Mouse (Mus musculus) liver, embryonic 16.5 days (tissue): ENCODE measurements around the gene Nr1d2. TPM values are rescaled to one million over a fixed set of nuclear protein-coding genes. Genes with fewer than 3 reads are reported as not detected.
A peak's percentile ranks its signal among the peaks of the same experiment; 100 is the strongest.
"Not testable (repeated sequence)": the region's sequence is repeated elsewhere in the genome, so short reads cannot be mapped to it uniquely, and the experiment has no call there.

Source experiments
- ATAC-seq: fragments of 200-750 bp; cut with Nextera tagmentation; 2 replicates; pipeline ENCODE4 v1.8.0; 2017; ENCODE audit warnings: low read depth, mild to moderate bottlenecking, moderate number of reproducible peaks, moderate library complexity
- H3K27ac ChIP-seq: fragments of 300-500 bp; sonication (generic); 2 replicates; pipeline ENCODE4 v1.5.1; 2014; ENCODE audit warnings: mild to moderate bottlenecking, low read length
- H3K27me3 ChIP-seq: fragments of 300-500 bp; sonication (generic); 2 replicates; pipeline ENCODE4 v1.6.1; 2014; ENCODE audit warnings: low read depth, low read length, mixed read lengths; ENCODE audit not compliant: control insufficient read depth, insufficient read depth
- H3K36me3 ChIP-seq: fragments of 300-500 bp; sonication (generic); 2 replicates; pipeline ENCODE4 v1.6.1; 2014; ENCODE audit warnings: mild to moderate bottlenecking; ENCODE audit not compliant: control insufficient read depth, insufficient read depth
- H3K4me1 ChIP-seq: fragments of 300-500 bp; sonication (generic); 2 replicates; pipeline ENCODE4 v1.6.1; 2014; ENCODE audit warnings: low read depth, low read length, mixed read lengths; ENCODE audit not compliant: control insufficient read depth
- H3K4me2 ChIP-seq: fragments of 300-500 bp; sonication (generic); 2 replicates; pipeline ENCODE4 v1.6.1; 2014; ENCODE audit warnings: low read depth, low read length, mixed read lengths
- H3K4me3 ChIP-seq: fragments of 300-500 bp; sonication (generic); 2 replicates; pipeline ENCODE4 v1.5.1; 2014; ENCODE audit warnings: low read depth, mild to moderate bottlenecking, low read length
- H3K9ac ChIP-seq: fragments of 300-500 bp; sonication (generic); 2 replicates; pipeline ENCODE4 v1.6.1; 2014; ENCODE audit warnings: low read depth, low read length
- H3K9me3 ChIP-seq: fragments of 300-500 bp; sonication (generic); replicated peaks from 2 replicates; pipeline ENCODE4 v1.6.1; 2016; ENCODE audit warnings: low read length; ENCODE audit not compliant: control insufficient read depth
- WGBS: fragments of 180-500 bp; shearing (Covaris S2); extraction: QIAGEN DNeasy Blood & Tissue Kit; methylation state at CpG from one replicate; pipeline ENCODE4 v1.1.7; 2014; ENCODE audit not compliant: insufficient replicate concordance; 5-methylcytosine and 5-hydroxymethylcytosine counted together
- polyA plus RNA-seq: library from polyadenylated mRNA; unstranded; fragments of >200 nt; fragmentation: Nextera tagmentation; extraction: Ambion mirVana; gene quantifications from 2 replicates; pipeline ENCODE4 v1.2.1, GENCODE M21; 2015

Nr1d2 gene
- polyA plus RNA-seq, 1 experiment from 2014 or later = 1.7 TPM

DNA sequence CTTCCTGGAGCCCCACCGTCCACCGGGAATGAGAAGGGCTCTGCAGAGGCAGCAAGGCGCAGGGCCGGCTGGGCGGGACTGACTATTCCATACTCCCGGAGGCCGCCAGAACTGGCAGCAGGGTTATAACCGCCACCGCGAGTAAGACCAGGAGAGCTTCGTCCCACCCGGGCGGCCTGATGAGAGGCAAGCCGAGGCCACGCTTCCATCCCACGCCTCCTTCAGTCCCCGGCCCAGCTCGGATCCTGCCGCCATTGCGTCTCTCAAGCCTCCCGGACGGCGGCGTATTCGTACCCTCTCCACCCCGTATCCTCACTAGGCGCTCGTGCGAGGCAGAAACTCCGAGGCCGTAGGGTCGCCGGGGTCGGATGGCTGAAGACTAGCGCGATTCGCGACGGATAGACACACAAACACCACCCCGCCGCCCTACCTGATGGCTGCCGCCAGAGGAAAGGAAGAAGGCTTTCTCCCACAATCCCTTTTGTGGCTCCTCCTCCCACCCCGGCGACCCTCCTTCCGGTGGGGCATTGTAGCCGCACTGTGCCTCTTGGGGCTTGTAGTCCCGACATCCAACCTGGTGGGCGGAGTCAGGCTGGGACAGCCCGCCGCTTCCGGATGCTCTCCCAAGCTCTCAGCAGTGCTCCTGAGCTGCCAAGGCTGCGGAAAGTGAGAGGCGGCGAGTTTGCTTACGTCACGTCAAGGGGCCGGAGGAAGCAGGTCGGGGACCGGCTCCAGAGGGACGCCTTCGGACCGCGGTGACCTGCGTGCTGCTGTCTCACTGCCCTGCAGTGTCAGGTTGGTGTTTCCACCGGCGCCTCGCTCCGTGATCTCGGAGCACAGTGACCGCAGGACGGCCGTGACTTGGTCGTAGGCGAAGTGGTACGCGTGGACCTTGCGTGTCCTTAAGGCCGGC, 31.9 kb upstream of the Nr1d2 start, which contains the start of the genes Nkiras1 and Rpl15:
Gene Nkiras1, plus strand, starts transcription at position 608 of the 913 bp plus-strand sequence.
Gene Rpl15, minus strand, starts transcription at position 863 of the 913 bp plus-strand sequence.
- Histone ChIP-seq H3K27me3 (no peaks in the 10 kb centered on the region), H3K4me3 (peak within 1 kb of the TSS; percentile 90), H3K4me1 (peaks cover 9% of the 10 kb centered on the region), H3K36me3 (peaks cover 17% of the 10 kb centered on the region), H3K4me2 (peak within 1 kb of the TSS; percentile 81), H3K9me3 (no peaks in the 10 kb centered on the region), H3K27ac (peak within 1 kb of the TSS; percentile 88), H3K9ac (peak within 1 kb of the TSS; percentile 89)
- peak; percentile 99 for ATAC-seq
- under 1% methylated on average over 77 of the region's 78 CpGs for WGBS

- ATAC-seq, H3K4me1 ChIP-seq, H3K27me3 ChIP-seq, H3K9me3 ChIP-seq: not testable (repeated sequence)
- Histone ChIP-seq H3K9ac (peak overlapping the region; percentile 89), H3K27ac (peak overlapping the region; percentile 77), H3K4me2 (peak overlapping the region; percentile 81), H3K4me3 (peak overlapping the region; percentile 90), H3K36me3 (peaks cover 17% of the 10 kb centered on the region)
- under 1% methylated on average over 21 of the region's 24 CpGs for WGBS
These were observed 31.1 kb upstream of the Nr1d2 start for GRCm38 (mm10) chr14:18269947-18270528.

- Histone ChIP-seq H3K9me3 (no peaks in the 10 kb centered on the region), H3K36me3 (peaks cover 13% of the 10 kb centered on the region), H3K4me2 (no peak overlapping the region), H3K27ac (no peak overlapping the region), H3K27me3 (no peaks in the 10 kb centered on the region), H3K4me3 (no peak overlapping the region), H3K9ac (no peak overlapping the region), H3K4me1 (no peaks in the 10 kb centered on the region)
- no peak for ATAC-seq
- 50% methylated on average over 4 of the region's 4 CpGs for WGBS
These were observed 24.5 kb upstream of the Nr1d2 start for GRCm38 (mm10) chr14:18263427-18263826.

GRCm38 (mm10) chr14:18261203-18261602, 22.3 kb upstream of the Nr1d2 start:
- WGBS = 70% methylated on average over 3 of the region's 3 CpGs
- no peak for ATAC-seq
- no peaks in the 10 kb centered on the region for H3K36me3 ChIP-seq

GRCm38 (mm10) chr14:18242638-18243130, 3.8 kb upstream of the Nr1d2 start:
- 74% methylated on average over 21 of the region's 21 CpGs for WGBS
- Histone ChIP-seq H3K27me3 (no peaks in the 10 kb centered on the region; the same call in 1 of the 2 replicates), H3K27ac (no peak overlapping the region), H3K9ac (no peak overlapping the region), H3K4me2 (no peak overlapping the region), H3K4me3 (no peak overlapping the region), H3K4me1 (peaks cover 7% of the 10 kb centered on the region), H3K9me3 (no peaks in the 10 kb centered on the region), H3K36me3 (no peaks in the 10 kb centered on the region)
- ATAC-seq = no peak

More at GRCm38 (mm10) chr14:18261203-18261602, 22.3 kb upstream of the Nr1d2 start:
- no peak overlapping the region for H3K9ac ChIP-seq
- no peak overlapping the region for H3K4me3 ChIP-seq
- H3K4me2 ChIP-seq = no peak overlapping the region
- no peaks in the 10 kb centered on the region for H3K4me1 ChIP-seq
- no peaks in the 10 kb centered on the region for H3K9me3 ChIP-seq
- H3K27ac ChIP-seq = no peak overlapping the region
- H3K27me3 ChIP-seq = no peaks in the 10 kb centered on the region

DNA sequence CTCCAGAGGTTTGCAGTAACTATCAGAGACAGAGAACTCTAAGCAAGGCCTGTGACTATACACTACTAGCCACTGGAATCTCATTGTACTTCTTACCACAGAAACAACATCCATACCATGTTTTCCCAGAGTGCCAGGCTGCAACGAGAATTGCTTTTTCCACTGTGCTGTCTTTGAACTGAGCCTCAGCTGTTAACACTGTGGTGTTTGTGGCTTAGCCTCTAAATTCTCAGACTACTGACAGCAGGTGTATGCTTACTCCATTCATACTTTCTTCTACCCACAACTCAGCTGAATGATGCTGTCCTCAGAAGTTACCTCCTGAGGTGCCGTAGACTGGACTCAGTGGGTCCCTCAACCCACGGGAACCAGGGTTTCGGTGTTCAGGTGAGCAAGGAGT, 2.9 kb upstream of the Nr1d2 start:
- WGBS = 76% methylated on average over 4 of the region's 4 CpGs
- H3K36me3 ChIP-seq = no peaks in the 10 kb centered on the region
- H3K9ac ChIP-seq = no peak overlapping the region
- no peaks in the 10 kb centered on the region for H3K9me3 ChIP-seq
- ATAC-seq = no peak
- no peaks in the 10 kb centered on the region; the same call in 1 of the 2 replicates for H3K27me3 ChIP-seq
- H3K27ac ChIP-seq = no peak overlapping the region
- H3K4me3 ChIP-seq = no peak overlapping the region
- H3K4me1 ChIP-seq = peaks cover 7% of the 10 kb centered on the region
- no peak overlapping the region for H3K4me2 ChIP-seq

DNA sequence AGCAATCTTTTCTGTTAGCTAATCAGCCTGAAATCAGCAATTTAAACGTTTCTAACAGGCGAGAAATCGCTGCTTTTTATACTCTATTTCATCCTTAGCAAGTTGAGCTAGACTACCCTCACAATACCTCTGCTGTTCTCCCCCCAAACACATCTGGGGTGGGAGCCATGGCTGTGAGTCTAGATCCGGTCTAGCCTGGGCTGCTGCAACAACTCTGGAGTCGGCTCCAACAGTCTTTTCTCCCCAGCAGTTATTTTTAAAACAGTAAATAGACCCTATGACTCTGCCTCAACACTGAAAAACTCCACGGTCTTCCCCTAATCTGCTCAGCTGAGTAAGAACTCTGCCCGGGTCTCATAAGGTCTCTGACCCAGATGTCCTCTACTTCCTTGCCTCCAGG, 1.2 kb upstream of the Nr1d2 start:
- no peak for ATAC-seq
- no peaks in the 10 kb centered on the region for H3K9me3 ChIP-seq
- no peaks in the 10 kb centered on the region for H3K36me3 ChIP-seq
- WGBS = 61% methylated on average over 7 of the region's 7 CpGs
- H3K4me2 ChIP-seq = no peak overlapping the region
- peaks cover 7% of the 10 kb centered on the region for H3K4me1 ChIP-seq
- no peak overlapping the region for H3K9ac ChIP-seq
- H3K27me3 ChIP-seq = no peaks in the 10 kb centered on the region; the same call in 1 of the 2 replicates
- H3K27ac ChIP-seq = no peak overlapping the region
- no peak overlapping the region for H3K4me3 ChIP-seq

GRCm38 (mm10) chr14:18238131-18238749, 687 bp downstream of the Nr1d2 start:
- Histone ChIP-seq H3K4me1 (peaks cover 10% of the 10 kb centered on the region), H3K9ac (peak overlapping the region; percentile 59), H3K9me3 (no peaks in the 10 kb centered on the region), H3K4me3 (peak overlapping the region; percentile 76), H3K36me3 (no peaks in the 10 kb centered on the region), H3K27ac (peak overlapping the region; percentile 74), H3K4me2 (peak overlapping the region; percentile 97), H3K27me3 (no peaks in the 10 kb centered on the region; the same call in 1 of the 2 replicates)
- ATAC-seq = peak; percentile 83
- WGBS = under 1% methylated on average over 71 of the region's 71 CpGs
